Mouse (Mus musculus): ENCODE measurements at regions not wholly inside any gene's neighbourhood (a gene's known extent, or its start where the extent isn't known, plus 50 kb on each side); places are given as distances from the start of the nearest gene placed in this dataset.

DNA sequence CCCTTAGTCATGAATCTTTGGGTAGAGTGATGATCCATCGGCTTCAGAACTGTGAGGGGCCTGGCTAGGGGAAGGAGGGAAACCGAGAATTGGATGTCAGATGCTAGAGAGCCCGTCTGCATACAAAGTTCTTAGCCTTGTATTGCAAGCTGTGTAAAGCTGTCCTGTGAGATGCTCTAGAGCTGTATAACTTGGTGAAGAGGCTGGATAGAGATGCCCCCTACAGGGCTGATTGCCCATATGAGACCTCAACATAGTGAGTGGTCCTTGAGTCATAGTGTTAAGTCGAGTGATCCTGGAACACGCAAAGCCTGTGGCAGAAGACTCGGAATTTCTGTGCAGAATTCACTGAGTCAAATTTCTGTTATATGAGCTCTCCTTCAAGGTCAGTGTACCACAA is 334.8 kb downstream of the Mycn start:
- no peaks in the 10 kb centered on the region for H3K9me3 ChIP-seq (ENCODE audit: control insufficient read depth, low read length)
- no peak overlapping the region for H3K27ac ChIP-seq (ENCODE audit: low read length)
- no peak overlapping the region for H3K4me3 ChIP-seq (ENCODE audit: low read length)
- no peaks in the 10 kb centered on the region for H3K36me3 ChIP-seq (ENCODE audit: control insufficient read depth, insufficient read depth, low read length)
- H3K27me3 ChIP-seq (replicated peaks; ENCODE audit: control insufficient read depth, insufficient read depth, low read length), result no peaks in the 10 kb centered on the region
- no peak overlapping the region for H3K9ac ChIP-seq (ENCODE audit: low read depth, low read length)
- WGBS, result 92% methylated on average over 6 of the region's 6 CpGs
- no peak for ATAC-seq
- no peak overlapping the region for H3K4me2 ChIP-seq (ENCODE audit: low read depth, low read length)
- no peaks in the 10 kb centered on the region for H3K4me1 ChIP-seq (ENCODE audit: control insufficient read depth, insufficient read depth, low read length)

- H3K27me3 ChIP-seq (replicated peaks; ENCODE audit: control insufficient read depth, insufficient read depth, low read length), result no peaks in the 10 kb centered on the region
- 90% methylated on average over 3 of the region's 3 CpGs for WGBS
Measured at GRCm38 (mm10) chr12:12605495-12605894, 336.2 kb downstream of the Mycn start.

GRCm38 (mm10) chr12:12601362-12601761 is 339.4 kb downstream of the Fam49a start:
- Histone ChIP-seq H3K9me3 (ENCODE audit: control insufficient read depth, low read length) (no peaks in the 10 kb centered on the region), H3K4me1 (ENCODE audit: control insufficient read depth, insufficient read depth, low read length) (no peaks in the 10 kb centered on the region), H3K4me2 (ENCODE audit: low read depth, low read length) (no peak overlapping the region), H3K4me3 (ENCODE audit: low read length) (no peak overlapping the region), H3K36me3 (ENCODE audit: control insufficient read depth, insufficient read depth, low read length) (no peaks in the 10 kb centered on the region), H3K27me3 (replicated peaks; ENCODE audit: control insufficient read depth, insufficient read depth, low read length) (no peaks in the 10 kb centered on the region), H3K9ac (ENCODE audit: low read depth, low read length) (no peak overlapping the region), H3K27ac (ENCODE audit: low read length) (no peak overlapping the region)
- WGBS, result 35% methylated on average over 2 of the region's 2 CpGs
- ATAC-seq, result no peak

More at GRCm38 (mm10) chr12:12605495-12605894, 336.2 kb downstream of the Mycn start:
- Histone ChIP-seq H3K9ac (ENCODE audit: low read depth, low read length) (no peak overlapping the region), H3K4me2 (ENCODE audit: low read depth, low read length) (no peak overlapping the region), H3K36me3 (ENCODE audit: control insufficient read depth, insufficient read depth, low read length) (no peaks in the 10 kb centered on the region), H3K4me1 (ENCODE audit: control insufficient read depth, insufficient read depth, low read length) (no peaks in the 10 kb centered on the region), H3K4me3 (ENCODE audit: low read length) (no peak overlapping the region), H3K9me3 (ENCODE audit: control insufficient read depth, low read length) (no peaks in the 10 kb centered on the region), H3K27ac (ENCODE audit: low read length) (no peak overlapping the region)
- no peak for ATAC-seq

GRCm38 (mm10) chr12:12595399-12595798 is 333.5 kb downstream of the Fam49a start:
- no peaks in the 10 kb centered on the region for H3K27me3 ChIP-seq (replicated peaks; ENCODE audit: control insufficient read depth, insufficient read depth, low read length)
- H3K27ac ChIP-seq (ENCODE audit: low read length), result no peak overlapping the region
- no peak for ATAC-seq
- no peak overlapping the region for H3K4me2 ChIP-seq (ENCODE audit: low read depth, low read length)
- H3K4me3 ChIP-seq (ENCODE audit: low read length), result no peak overlapping the region
- no peaks in the 10 kb centered on the region for H3K9me3 ChIP-seq (ENCODE audit: control insufficient read depth, low read length)
- H3K4me1 ChIP-seq (ENCODE audit: control insufficient read depth, insufficient read depth, low read length), result no peaks in the 10 kb centered on the region
- no peak overlapping the region for H3K9ac ChIP-seq (ENCODE audit: low read depth, low read length)
- no peaks in the 10 kb centered on the region for H3K36me3 ChIP-seq (ENCODE audit: control insufficient read depth, insufficient read depth, low read length)
- 89% methylated on average over 3 of the region's 3 CpGs for WGBS

DNA sequence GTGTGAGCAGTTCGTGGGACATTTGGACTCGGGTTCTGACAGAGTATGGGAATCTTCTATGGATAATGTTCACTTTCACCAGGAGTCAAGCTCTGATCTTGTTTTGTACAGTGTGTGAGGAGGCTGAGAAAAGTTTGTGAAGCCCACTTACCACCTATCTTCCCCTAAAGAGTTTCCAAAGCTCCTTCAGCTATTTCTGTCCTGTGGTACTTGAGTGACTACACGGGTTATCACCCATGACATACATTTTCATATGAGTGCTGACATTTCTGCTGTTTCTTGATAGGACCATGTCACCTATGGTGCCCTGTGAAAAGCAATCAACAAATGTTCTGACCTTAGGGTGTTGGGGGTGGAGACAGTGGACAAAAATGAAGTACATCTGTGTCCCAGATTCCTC is 332.6 kb downstream of the Fam49a start:
- H3K9ac ChIP-seq (ENCODE audit: low read depth, low read length), result no peak overlapping the region
- H3K4me3 ChIP-seq (ENCODE audit: low read length), result no peak overlapping the region
- H3K4me1 ChIP-seq (ENCODE audit: control insufficient read depth, insufficient read depth, low read length), result no peaks in the 10 kb centered on the region
- no peak for ATAC-seq
- H3K27ac ChIP-seq (ENCODE audit: low read length), result no peak overlapping the region
- WGBS, result 85% methylated on average over 3 of the region's 3 CpGs
- H3K36me3 ChIP-seq (ENCODE audit: control insufficient read depth, insufficient read depth, low read length), result no peaks in the 10 kb centered on the region
- no peak overlapping the region for H3K4me2 ChIP-seq (ENCODE audit: low read depth, low read length)
- H3K9me3 ChIP-seq (ENCODE audit: control insufficient read depth, low read length), result no peaks in the 10 kb centered on the region
- H3K27me3 ChIP-seq (replicated peaks; ENCODE audit: control insufficient read depth, insufficient read depth, low read length), result no peaks in the 10 kb centered on the region

GRCm38 (mm10) chr12:12593343-12593742 is 331.4 kb downstream of the Fam49a start:
- no peak overlapping the region for H3K27ac ChIP-seq (ENCODE audit: low read length)
- 87% methylated on average over 2 of the region's 2 CpGs for WGBS
- no peaks in the 10 kb centered on the region for H3K27me3 ChIP-seq (replicated peaks; ENCODE audit: control insufficient read depth, insufficient read depth, low read length)
- no peaks in the 10 kb centered on the region for H3K36me3 ChIP-seq (ENCODE audit: control insufficient read depth, insufficient read depth, low read length)
- H3K9ac ChIP-seq (ENCODE audit: low read depth, low read length), result no peak overlapping the region
- no peak for ATAC-seq
- H3K4me1 ChIP-seq (ENCODE audit: control insufficient read depth, insufficient read depth, low read length), result no peaks in the 10 kb centered on the region
- H3K4me2 ChIP-seq (ENCODE audit: low read depth, low read length), result no peak overlapping the region
- no peak overlapping the region for H3K4me3 ChIP-seq (ENCODE audit: low read length)
- no peaks in the 10 kb centered on the region for H3K9me3 ChIP-seq (ENCODE audit: control insufficient read depth, low read length)

DNA sequence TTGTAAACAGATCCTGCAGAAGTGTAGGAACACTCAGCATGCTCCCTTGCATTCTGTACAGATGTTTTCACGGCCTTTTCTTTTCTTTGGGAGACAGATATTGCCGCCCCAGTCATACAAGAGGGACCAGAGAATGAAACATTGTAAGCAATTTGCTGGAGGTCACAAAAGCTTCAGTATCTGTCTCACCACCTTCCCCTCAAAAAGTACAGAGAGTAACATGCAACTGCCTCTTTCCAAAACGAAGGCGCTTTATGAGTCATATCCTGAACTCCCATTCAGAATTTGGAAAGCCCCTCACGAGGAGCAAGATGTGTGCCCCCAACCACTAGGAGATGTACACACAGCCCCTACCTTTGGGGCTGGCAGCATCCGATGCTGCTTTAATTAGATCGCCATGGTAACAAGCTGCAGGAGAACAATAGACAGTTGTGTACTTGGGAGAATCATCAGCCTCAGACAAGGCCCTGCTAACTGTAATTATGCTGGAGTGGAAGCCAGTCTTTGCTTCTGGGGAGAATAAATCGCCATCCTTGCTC is 328.9 kb downstream of the Fam49a start:
- Histone ChIP-seq H3K36me3 (ENCODE audit: control insufficient read depth, insufficient read depth, low read length) (no peaks in the 10 kb centered on the region), H3K9ac (ENCODE audit: low read depth, low read length) (no peak overlapping the region), H3K27me3 (replicated peaks; ENCODE audit: control insufficient read depth, insufficient read depth, low read length) (no peaks in the 10 kb centered on the region), H3K4me1 (ENCODE audit: control insufficient read depth, insufficient read depth, low read length) (no peaks in the 10 kb centered on the region), H3K4me3 (ENCODE audit: low read length) (no peak overlapping the region), H3K27ac (ENCODE audit: low read length) (no peak overlapping the region), H3K4me2 (ENCODE audit: low read depth, low read length) (no peak overlapping the region), H3K9me3 (ENCODE audit: control insufficient read depth, low read length) (no peaks in the 10 kb centered on the region)
- 71% methylated on average over 8 of the region's 8 CpGs for WGBS
- ATAC-seq, result no peak

GRCm38 (mm10) chr12:12588771-12589370 is 326.9 kb downstream of the Fam49a start:
- Histone ChIP-seq H3K27ac (ENCODE audit: low read length) (no peak overlapping the region), H3K4me3 (ENCODE audit: low read length) (no peak overlapping the region), H3K4me1 (ENCODE audit: control insufficient read depth, insufficient read depth, low read length) (no peaks in the 10 kb centered on the region), H3K27me3 (replicated peaks; ENCODE audit: control insufficient read depth, insufficient read depth, low read length) (no peaks in the 10 kb centered on the region), H3K36me3 (ENCODE audit: control insufficient read depth, insufficient read depth, low read length) (no peaks in the 10 kb centered on the region), H3K9ac (ENCODE audit: low read depth, low read length) (no peak overlapping the region), H3K9me3 (ENCODE audit: control insufficient read depth, low read length) (no peaks in the 10 kb centered on the region), H3K4me2 (ENCODE audit: low read depth, low read length) (no peak overlapping the region)
- 70% methylated on average over 5 of the region's 5 CpGs for WGBS
- no peak for ATAC-seq

GRCm38 (mm10) chr12:12586436-12586835 is 324.5 kb downstream of the Fam49a start:
- Histone ChIP-seq H3K4me2 (ENCODE audit: low read depth, low read length) (no peak overlapping the region), H3K36me3 (ENCODE audit: control insufficient read depth, insufficient read depth, low read length) (no peaks in the 10 kb centered on the region), H3K9ac (ENCODE audit: low read depth, low read length) (no peak overlapping the region), H3K4me3 (ENCODE audit: low read length) (no peak overlapping the region), H3K9me3 (ENCODE audit: control insufficient read depth, low read length) (no peaks in the 10 kb centered on the region), H3K27ac (ENCODE audit: low read length) (no peak overlapping the region), H3K27me3 (replicated peaks; ENCODE audit: control insufficient read depth, insufficient read depth, low read length) (no peaks in the 10 kb centered on the region), H3K4me1 (ENCODE audit: control insufficient read depth, insufficient read depth, low read length) (peaks cover under 1% of the 10 kb centered on the region; the same call in 1 of the 2 replicates)
- 45% methylated on average over 6 of the region's 6 CpGs for WGBS
- no peak; the same call in 1 of the 2 replicates for ATAC-seq

Data from intestine, embryonic 16.5 days (tissue).